Mouse (Mus musculus): ENCODE measurements around the gene Rbm5.
A peak's percentile ranks its signal among the peaks of the same experiment; 100 is the strongest.

The Rbm5 gene

DNA sequence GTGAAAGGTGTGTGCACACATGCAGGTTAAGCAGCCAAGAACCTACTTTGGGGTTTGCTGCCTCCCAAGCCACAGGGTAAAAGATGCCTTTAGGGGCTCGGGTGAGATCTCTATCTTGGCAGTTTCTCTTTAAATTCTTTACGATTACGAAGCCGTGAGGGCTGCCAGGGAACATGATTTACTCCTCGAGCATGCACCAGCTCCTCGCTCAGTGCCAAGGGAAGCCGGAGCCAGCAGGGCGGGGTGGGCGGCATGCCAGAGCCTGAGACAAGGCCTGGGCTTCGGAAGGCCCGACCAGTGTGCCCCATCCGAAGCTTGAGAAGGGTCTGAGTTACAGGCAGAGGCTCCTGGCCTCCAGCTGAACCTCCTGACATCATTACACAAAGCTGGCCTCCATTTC lies 69.2 kb downstream of the Rbm5 start:
- DNase-seq (ENCODE audit: extremely low read depth, low read depth, low spot score): peak; percentile 92

DNA sequence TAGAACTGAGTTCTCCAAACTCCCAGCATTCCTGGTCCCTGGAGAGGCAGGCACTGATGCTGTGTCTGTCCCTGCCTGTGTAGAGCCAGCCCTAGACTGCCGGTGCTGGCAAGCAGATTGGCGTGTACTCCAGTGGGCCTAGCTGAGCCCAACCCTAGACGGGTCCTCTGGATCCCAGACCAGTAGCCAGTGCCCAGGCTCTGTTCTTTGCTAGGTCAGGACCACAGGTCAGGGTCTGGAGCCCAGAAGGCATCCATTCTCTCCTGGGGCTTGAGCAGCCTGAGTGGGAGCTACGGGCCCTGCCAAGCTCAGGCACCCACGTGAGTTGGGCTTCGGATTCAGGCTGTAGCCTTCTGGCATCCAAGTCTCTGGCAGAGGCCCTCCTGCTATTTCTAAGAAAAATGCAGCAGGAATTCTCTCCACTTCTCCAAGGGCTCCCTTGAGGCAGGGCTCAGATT lies 70.7 kb downstream of the Rbm5 start:
- no peak for DNase-seq (ENCODE audit: extremely low read depth, low read depth, low spot score)

DNA sequence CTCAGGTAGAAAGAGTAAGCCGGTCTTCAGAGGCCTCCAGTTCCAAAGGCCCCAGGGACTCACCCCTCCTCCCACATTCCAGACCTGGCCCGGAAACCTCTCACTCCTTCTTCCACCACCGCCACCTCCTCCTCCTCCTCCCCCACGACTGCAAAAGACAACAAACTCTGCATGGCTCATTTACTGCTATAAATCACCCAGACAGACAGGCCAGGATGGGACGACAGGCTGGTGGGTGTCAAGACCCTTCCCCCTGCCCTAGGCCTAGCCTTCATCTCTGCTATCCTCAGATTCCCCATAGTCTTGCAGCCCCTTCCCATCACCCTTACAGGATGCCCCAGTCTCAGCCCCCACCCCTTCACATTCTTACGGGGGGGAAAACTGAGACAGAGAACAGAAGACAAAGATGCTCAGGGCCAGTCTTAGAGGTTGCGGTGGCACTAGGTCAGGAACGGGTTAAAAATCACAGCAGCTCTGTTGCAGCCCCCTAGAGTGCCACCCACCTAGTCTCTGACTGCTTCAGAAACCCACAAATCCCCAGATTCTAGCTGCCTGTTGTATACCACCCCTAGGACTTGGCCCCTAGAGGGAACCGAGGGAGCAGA lies 71.3 kb downstream of the Rbm5 start:
- no peak for DNase-seq (ENCODE audit: extremely low read depth, low read depth, low spot score)

DNA sequence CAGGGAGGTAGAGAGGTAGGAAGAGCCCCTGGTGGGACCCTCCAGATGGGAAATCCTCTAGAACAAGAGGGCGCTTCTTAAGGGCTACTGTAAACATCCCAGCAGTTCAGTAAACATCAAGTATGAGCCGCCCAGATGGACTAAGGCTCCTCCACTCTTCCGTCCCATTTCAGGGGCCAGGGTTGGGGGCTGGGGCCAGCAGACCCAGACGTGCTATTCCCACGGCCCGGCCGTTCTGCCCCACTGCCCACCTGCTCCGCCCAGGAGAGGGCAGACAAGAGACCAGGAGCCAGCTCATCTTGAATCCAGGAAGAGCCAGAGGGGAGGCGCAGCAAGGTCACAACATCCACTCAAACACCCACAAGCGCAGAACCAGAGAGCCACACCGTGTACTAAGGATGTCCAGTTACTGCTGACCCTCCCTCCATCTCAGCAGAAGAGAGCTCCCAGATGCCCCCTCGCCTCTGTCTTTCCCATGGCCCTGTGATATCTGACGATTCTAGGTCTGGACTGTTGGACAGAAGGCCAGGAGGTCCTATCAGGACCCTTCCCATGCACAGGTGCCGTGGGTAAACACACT lies 72.1 kb downstream of the Rbm5 start:
- DNase-seq (ENCODE audit: extremely low read depth, low read depth, low spot score): no peak

DNA sequence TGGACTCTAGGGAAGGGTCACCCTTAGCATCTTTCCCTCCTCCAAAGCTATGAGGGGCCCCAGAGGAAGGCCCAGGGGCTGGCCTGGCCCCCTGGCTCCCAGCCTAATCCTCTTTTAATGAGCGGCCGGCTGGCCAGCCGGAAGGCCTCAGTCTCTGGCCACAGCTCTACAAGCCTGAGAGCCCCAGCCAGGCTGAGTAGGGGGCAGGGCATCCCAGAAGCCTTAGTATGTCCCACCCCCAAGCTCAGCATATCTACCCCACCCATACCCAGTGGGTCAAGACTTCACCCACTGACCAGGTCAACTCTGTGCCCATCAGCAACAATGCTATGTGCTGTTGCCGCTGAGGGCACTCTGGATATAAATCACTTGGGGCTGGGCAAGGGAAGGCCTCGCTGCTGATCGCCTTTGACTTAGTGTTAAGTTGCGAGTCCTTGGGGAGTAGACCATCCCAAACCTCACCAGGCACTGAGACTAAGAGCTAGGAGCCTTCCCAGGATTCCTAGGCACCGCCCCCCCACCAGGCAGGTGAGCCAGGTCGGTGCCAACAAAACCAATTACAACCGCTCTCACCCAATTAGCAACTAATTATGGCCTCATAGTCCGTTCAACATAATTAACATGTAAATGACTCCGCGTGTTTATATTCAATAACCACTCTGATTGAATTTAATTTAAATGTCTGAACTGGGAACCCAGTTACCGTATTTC lies 72.8 kb downstream of the Rbm5 start:
- DNase-seq (ENCODE audit: extremely low read depth, low read depth, low spot score): no peak

DNA sequence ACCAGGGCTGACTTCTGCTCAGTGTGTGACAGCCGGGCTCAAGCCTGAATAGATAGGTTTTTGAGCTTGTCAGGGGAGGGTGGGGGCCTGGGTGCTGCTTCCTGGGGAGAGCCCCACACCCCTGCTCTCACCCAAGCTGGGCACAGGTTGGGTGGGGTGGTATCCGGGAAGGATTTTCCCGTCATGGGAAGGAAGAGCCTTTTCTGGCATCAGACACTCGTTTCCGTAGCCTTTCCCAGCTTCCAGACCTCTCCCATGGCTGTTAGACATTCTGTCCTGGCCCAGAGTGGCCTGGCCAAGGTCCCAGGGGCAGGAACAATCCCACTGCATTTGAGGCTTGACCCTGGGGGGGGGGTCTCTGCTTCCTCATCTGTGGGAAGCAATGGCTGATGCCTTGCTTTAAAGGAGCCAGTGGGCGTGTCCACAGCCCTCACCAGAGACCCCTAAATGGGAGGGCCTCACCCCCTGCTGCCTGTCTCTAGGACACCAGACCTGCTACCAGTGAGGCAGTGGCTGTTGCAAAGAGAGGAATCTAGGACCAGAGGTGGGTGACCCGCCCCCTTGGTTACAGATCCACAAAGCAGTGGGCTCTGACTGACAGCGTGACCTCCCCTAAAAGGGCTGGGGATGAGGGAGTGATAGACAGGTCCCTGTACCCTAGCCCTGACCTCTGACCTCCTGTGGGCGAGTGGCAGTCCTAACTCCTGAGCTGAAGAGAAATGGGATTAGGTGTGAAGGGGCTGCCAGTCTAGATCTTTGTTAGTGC lies 73.8 kb downstream of the Rbm5 start:
- no peak for DNase-seq (ENCODE audit: extremely low read depth, low read depth, low spot score)

DNA sequence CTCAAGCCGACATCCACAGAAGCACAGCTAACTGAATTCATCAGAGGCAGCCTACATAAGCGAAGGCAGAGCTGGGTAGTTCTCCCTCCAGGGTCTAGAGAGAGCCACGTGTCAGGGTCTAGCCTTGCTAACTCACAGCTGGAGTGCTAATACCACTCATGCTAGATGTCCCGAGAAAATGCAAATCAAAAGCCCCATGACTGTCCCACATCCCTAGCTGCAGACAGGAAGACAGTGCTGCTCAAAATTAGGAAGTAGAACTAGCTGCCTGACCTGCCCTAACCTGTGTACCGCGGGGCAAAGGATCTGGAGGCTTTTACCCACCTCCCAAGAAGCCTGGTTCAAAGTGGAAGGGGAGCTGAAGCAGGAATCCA lies 74.7 kb downstream of the Rbm5 start:
- DNase-seq (ENCODE audit: extremely low read depth, low read depth, low spot score): no peak

DNA sequence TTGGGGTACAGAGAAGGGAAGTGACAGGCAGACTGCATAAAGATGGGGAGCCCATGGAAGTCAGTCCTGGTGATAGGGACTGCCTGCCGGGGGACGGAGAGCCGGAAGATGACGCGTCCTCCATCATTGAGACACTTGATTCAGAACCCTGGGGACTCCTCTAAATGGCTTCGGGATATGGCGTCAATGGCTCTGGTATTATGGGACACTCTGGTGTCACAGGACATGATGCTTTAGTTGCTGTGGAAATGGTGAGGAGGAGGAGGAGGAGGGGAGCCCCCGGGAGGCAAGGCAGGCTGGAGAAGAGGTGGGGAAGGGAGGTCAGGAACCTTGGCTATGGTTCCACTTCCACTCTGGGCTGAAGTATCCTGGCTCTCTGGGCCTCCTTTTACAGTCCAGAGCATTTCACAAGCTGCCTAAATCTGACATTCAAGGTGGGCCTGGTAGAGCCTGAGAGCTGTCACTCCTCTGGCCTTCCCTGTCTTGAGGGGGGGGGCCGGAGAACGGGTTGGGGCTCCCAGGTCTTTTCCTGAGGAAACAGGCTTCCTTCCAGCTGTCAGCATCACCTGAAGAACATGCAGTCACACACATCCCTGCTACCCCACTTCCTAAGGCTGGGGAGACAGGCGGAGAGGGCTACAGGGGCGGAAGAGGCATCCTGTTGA lies 75.2 kb downstream of the Rbm5 start:
- no peak for DNase-seq (ENCODE audit: extremely low read depth, low read depth, low spot score)

DNA sequence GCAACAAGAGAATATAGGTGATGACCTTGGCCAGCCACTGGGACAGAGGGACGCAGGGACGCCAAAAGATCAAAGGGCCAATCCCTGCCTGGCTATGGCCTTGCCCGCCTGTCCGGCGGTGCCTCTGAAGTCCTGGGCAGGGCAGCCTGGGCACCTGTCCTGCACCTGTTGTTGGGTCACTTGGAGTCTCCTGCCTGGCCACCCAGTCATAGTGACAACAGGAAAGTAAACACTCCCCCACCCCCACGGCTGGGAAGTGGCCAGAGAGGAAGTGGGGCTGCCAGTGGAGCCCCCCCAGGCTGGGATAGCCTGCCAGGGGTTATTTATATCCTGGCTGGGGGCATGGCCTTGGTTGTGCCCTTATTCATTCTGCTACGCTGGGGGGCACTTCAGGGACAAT lies 76.2 kb downstream of the Rbm5 start:
- no peak for DNase-seq (ENCODE audit: extremely low read depth, low read depth, low spot score)

DNA sequence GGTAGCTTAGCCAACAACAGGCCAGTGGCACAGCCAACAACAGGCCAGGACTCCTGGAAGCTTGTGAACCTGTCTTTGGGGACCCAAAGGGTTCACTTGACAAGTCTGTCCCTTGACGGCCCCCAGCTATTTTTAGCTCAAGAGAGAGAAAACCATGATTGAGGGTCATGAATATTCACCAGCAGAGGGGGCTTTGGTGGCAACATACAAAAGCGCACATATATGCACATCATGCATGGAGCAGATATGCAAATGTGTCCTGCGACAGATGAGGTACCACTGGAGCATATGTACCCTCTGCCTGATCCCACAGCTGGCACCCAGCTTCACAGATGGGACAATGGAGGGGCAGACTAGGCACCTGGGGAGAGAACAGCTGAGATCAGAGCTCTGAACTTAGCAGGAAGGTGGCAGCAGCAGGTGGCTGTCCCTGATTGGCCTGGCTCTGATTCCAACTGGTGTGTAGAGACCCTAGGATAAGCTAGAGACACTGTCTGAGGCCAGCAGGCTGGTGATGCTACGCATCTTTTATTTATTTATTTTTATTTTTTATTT lies 77.3 kb downstream of the Rbm5 start:
- no peak for DNase-seq (ENCODE audit: extremely low read depth, low read depth, low spot score)

DNA sequence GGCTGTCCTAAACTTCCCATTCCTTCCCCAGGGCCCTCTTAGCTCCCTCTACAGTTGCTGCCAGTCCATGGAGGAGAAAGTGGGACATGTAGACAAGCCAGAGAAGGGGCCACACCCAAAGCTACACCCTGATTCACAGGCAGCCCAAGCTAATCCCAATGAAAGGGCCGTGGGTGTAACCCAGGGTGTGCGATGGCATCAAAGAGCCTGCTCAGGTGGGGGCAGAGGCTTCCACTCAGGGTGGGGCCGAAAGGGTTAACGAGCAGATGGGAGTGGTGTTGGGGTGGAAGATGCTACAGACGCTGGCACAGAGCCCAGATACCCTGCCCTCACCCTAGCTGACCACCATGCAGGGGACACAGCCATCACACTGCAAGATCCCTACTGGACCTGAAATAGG lies 78.0 kb downstream of the Rbm5 start:
- no peak for DNase-seq (ENCODE audit: extremely low read depth, low read depth, low spot score)

DNA sequence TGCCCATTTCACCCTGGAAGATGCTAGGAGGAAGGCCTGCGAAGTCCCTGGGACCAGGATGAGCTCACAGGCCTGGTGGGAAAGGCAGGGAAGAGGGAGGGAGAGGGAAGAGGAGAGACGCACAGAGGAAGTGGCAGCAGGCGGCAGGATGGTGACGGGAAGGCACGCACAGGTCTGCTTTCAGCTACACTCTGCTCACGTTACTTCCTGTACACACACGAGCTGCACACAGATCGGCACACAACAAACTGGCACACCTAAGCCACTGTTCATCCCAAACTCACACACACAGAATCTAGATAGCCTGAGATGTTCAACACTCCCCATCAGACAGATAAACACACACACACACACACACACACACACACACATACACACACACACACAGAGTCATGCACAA lies 80.4 kb downstream of the Rbm5 start:
- DNase-seq (ENCODE audit: extremely low read depth, low read depth, low spot score): no peak

Measured in fat pad, adult 2 months (tissue).